Mouse (Mus musculus): ENCODE measurements at regions not wholly inside any gene's neighbourhood (a gene's known extent, or its start where the extent isn't known, plus 50 kb on each side); places are given as distances from the start of the nearest gene placed in this dataset.
"Not testable (repeated sequence)": the region's sequence is repeated elsewhere in the genome, so short reads cannot be mapped to it uniquely, and the experiment has no call there.

DNA sequence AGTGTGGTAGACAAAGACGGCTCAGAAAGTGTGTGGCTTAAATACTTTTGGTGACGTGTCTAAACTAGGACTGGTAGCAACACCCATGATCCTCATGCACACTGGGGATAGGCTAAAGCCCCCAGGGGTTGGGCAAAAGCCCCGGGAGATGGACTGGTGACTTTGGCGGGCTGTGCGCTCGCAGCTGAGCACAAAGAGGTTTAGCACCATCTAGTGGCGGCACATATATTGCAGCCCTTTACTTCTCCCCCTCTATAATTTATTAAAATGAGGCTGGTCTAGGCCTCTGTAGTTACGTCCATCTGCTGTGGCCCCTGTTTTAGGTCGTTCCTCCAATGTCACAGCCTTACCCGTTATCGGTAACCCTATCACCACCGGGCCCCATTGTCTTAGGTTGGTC lies 205.3 kb upstream of the Dock11 start:
- ATAC-seq; POLR2A ChIA-PET; H3K27me3 ChIP-seq; DNase-seq (ENCODE audit: low read depth, low spot score); in situ Hi-C loops (cut with MboI; ENCODE audit: low pct_unique_long_range_greater_than_20kb); CTCF ChIA-PET: not testable (repeated sequence)
- TF ChIP-seq CTCF (IDR thresholded peaks at IDR 0.05): peak; percentile 34
